Mouse (Mus musculus) frontal cortex, postnatal 14 days (tissue): ENCODE measurements around the gene Gm20855.
"Not testable (repeated sequence)": the region's sequence is repeated elsewhere in the genome, so short reads cannot be mapped to it uniquely, and the experiment has no call there.

Experiments used
- DNase-seq, 2 experiments: peaks; one replicate each; pipeline ENCODE4 v3.0.0; 2022; ENCODE audit warnings: low spot score in 2 of 2

Gene Gm20855

GRCm38 (mm10) chrY:35131733-35132132 is at the start of gene Gm20855:
TSS of gene Gm20855 (minus strand) at chrY:35131833.
- DNase-seq = not testable (repeated sequence)
